Mouse (Mus musculus): ENCODE results near the gene Pcbp1. TPM values are rescaled to one million over a fixed set of nuclear protein-coding genes. Genes with fewer than 3 reads are reported as not detected.
A peak's percentile ranks its signal among the peaks of the same experiment; 100 is the strongest.

Gene Pcbp1
- total and polyA plus RNA-seq, 3 experiments, result 68.9 to 337 (median 73.0) TPM

- Histone ChIP-seq H3K9me3 (replicated peaks; ENCODE audit: low read length) (peaks cover 4% of the 10 kb centered on the region), H3K9ac (ENCODE audit: insufficient read depth, low read depth) (no peak overlapping the region), H3K27me3 (replicated peaks) (no peaks in the 10 kb centered on the region), H3K27ac (ENCODE audit: insufficient read depth, low read depth) (no peak overlapping the region), H3K4me3 (replicated peaks in 1 of 3; ENCODE audit: low read depth in 2 of 3, low read length in 2 of 3, poor library complexity in 1 of 3) (no peak overlapping the region), H3K4me1 (ENCODE audit: control insufficient read depth in 1 of 2, insufficient read depth in 2 of 2) (peaks cover 6 to 30% of the 10 kb centered on the region in 2 experiments; a peak in 3 of 4 replicates), H3K79me2 (replicated peaks; ENCODE audit: control insufficient read depth, extremely low read depth, insufficient read depth, poor library complexity, severe bottlenecking) (no peaks in the 10 kb centered on the region), H3K36me3 (replicated peaks in 1 of 2; ENCODE audit: control insufficient read depth in 1 of 2, insufficient read depth in 1 of 2, low read length in 1 of 2) (no peaks in the 10 kb centered on the region), H3K4me2 (ENCODE audit: insufficient read depth, low read depth, poor library complexity, severe bottlenecking) (no peak overlapping the region)
- in situ Hi-C loops (cut with MboI; ENCODE audit: low pct_ligation_motif_present, low pct_unique_long_range_greater_than_20kb, low sequenced_read_pairs) (no loop called here), dilution Hi-C loops (cut with MboI; ENCODE audit: extremely low pct_ligation_motif_present, extremely low pct_unique_long_range_greater_than_20kb, low sequenced_read_pairs) (no loop called here)
- DNase-seq (ENCODE audit: extremely low read depth), result no peak
- TF ChIP-seq CHD1 (IDR thresholded peaks at IDR 0.05; ENCODE audit: low read depth, low read length), result no peak
- no peak for TF ChIP-seq JUND (conservative IDR thresholded peaks at IDR 0.05; ENCODE audit: low read depth, low read length)
- no peak for TF ChIP-seq E2F4 (IDR thresholded peaks at IDR 0.05; ENCODE audit: insufficient replicate concordance, low read depth, low read length)
These were observed 30.0 kb downstream of the Pcbp1 start for GRCm38 (mm10) chr6:86496127-86496526.

DNA sequence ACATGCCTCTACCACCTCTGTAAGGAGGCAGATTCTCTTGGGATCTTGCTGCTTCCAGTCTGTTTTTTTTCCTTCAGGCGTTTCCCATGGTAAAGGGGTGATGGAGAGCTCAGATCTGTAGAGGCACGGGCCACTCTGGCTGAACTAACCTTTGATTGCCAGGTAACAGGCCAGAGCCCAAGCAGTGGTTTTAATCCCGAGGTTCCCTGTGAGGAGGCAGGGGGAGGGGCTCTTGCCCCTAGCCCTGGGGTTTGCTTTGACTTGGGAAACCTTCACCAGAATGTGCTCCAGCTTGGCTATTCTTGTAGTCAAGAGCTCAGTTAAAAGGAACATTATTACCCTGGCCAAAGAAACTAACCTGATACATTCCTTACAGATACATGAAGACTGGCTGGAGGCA is 30.5 kb downstream of the Pcbp1 start:
- Histone ChIP-seq H3K9ac (ENCODE audit: insufficient read depth, low read depth) (no peak overlapping the region), H3K36me3 (replicated peaks in 1 of 2; ENCODE audit: control insufficient read depth in 1 of 2, insufficient read depth in 1 of 2, low read length in 1 of 2) (no peaks in the 10 kb centered on the region), H3K27ac (ENCODE audit: insufficient read depth, low read depth) (no peak overlapping the region), H3K4me2 (ENCODE audit: insufficient read depth, low read depth, poor library complexity, severe bottlenecking) (no peak overlapping the region), H3K79me2 (replicated peaks; ENCODE audit: control insufficient read depth, extremely low read depth, insufficient read depth, poor library complexity, severe bottlenecking) (no peaks in the 10 kb centered on the region), H3K4me1 (ENCODE audit: control insufficient read depth in 1 of 2, insufficient read depth in 2 of 2) (peaks cover 6 to 30% of the 10 kb centered on the region in 2 experiments; a peak in 3 of 4 replicates), H3K9me3 (replicated peaks; ENCODE audit: low read length) (peaks cover 4% of the 10 kb centered on the region), H3K27me3 (replicated peaks) (no peaks in the 10 kb centered on the region), H3K4me3 (replicated peaks in 1 of 3; ENCODE audit: low read depth in 2 of 3, low read length in 2 of 3, poor library complexity in 1 of 3) (no peak overlapping the region)
- TF ChIP-seq CHD2 (IDR thresholded peaks at IDR 0.05; ENCODE audit: low read length) (no peak), NELFE (IDR thresholded peaks at IDR 0.05; ENCODE audit: low read depth, low read length) (no peak), GABPA (IDR thresholded peaks at IDR 0.05; ENCODE audit: insufficient replicate concordance, low read depth, low read length) (no peak), MAFK (IDR thresholded peaks at IDR 0.05; ENCODE audit: insufficient replicate concordance, low read length) (no peak)
- in situ Hi-C loops (cut with MboI; ENCODE audit: low pct_ligation_motif_present, low pct_unique_long_range_greater_than_20kb, low sequenced_read_pairs) (no loop called here), dilution Hi-C loops (cut with MboI; ENCODE audit: extremely low pct_ligation_motif_present, extremely low pct_unique_long_range_greater_than_20kb, low sequenced_read_pairs) (no loop called here)
- no peak for DNase-seq (ENCODE audit: extremely low read depth)

DNA sequence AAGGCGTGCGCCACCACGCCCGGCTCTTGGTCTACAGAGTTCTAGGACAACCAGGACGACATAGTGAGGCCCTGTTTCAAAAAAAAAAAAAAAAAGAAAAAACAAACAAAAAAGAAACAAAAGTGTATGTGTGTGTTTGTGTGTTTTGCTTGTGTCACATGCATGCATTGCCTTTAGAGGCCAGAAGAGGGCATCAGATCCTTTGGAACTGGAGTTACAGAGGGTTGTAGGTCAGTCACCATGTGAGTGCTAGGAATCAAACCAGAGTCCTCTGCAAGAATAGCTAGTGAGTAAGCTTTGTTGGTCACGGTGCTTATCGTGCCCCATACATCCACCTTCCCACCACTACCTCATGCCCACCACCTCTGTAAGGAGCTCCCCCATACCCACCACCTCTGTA is 31.4 kb downstream of the Pcbp1 start:
- Histone ChIP-seq H3K9me3 (replicated peaks; ENCODE audit: low read length) (peaks cover 6% of the 10 kb centered on the region), H3K79me2 (replicated peaks; ENCODE audit: control insufficient read depth, extremely low read depth, insufficient read depth, poor library complexity, severe bottlenecking) (no peaks in the 10 kb centered on the region), H3K27ac (ENCODE audit: insufficient read depth, low read depth) (no peak overlapping the region), H3K4me1 (ENCODE audit: control insufficient read depth in 1 of 2, insufficient read depth in 2 of 2) (peaks cover 6 to 33% of the 10 kb centered on the region in 2 experiments; a peak in 3 of 4 replicates), H3K36me3 (replicated peaks in 1 of 2; ENCODE audit: control insufficient read depth in 1 of 2, insufficient read depth in 1 of 2, low read length in 1 of 2) (no peaks in the 10 kb centered on the region), H3K27me3 (replicated peaks) (no peaks in the 10 kb centered on the region), H3K4me2 (ENCODE audit: insufficient read depth, low read depth, poor library complexity, severe bottlenecking) (no peak overlapping the region), H3K4me3 (replicated peaks in 1 of 3; ENCODE audit: low read depth in 2 of 3, low read length in 2 of 3, poor library complexity in 1 of 3) (no peak overlapping the region), H3K9ac (ENCODE audit: insufficient read depth, low read depth) (no peak overlapping the region)
- TF ChIP-seq SIN3A (IDR thresholded peaks at IDR 0.05; ENCODE audit: low read length) (no peak), CHD1 (IDR thresholded peaks at IDR 0.05; ENCODE audit: low read depth, low read length) (no peak), ZC3H11A (IDR thresholded peaks at IDR 0.05; ENCODE audit: low read depth, low read length) (no peak), HCFC1 (IDR thresholded peaks at IDR 0.05; ENCODE audit: low read depth, low read length) (no peak), USF2 (conservative IDR thresholded peaks at IDR 0.05; ENCODE audit: low read depth, low read length) (no peak), EP300 (IDR thresholded peaks at IDR 0.05; ENCODE audit: low read length) (no peak), ZKSCAN1 (IDR thresholded peaks at IDR 0.05; ENCODE audit: borderline replicate concordance, low read depth, low read length) (no peak), CTCF (conservative IDR thresholded peaks at IDR 0.05 in 1 of 2, IDR thresholded peaks at IDR 0.05 in 1 of 2; ENCODE audit: low read depth in 2 of 2, low read length in 2 of 2) (peak in 1 of 2 experiments; percentile 32; a peak in 1 of 4 replicates), NELFE (IDR thresholded peaks at IDR 0.05; ENCODE audit: low read depth, low read length) (no peak), KAT2A (IDR thresholded peaks at IDR 0.05; ENCODE audit: insufficient replicate concordance, low read length) (no peak), RAD21 (IDR thresholded peaks at IDR 0.05; ENCODE audit: low read depth, low read length) (peak; percentile 18), ZMIZ1 (IDR thresholded peaks at IDR 0.05; ENCODE audit: low read depth, low read length) (no peak), MAZ (IDR thresholded peaks at IDR 0.05; ENCODE audit: low read depth, low read length) (no peak)
- DNase-seq (ENCODE audit: extremely low read depth), result no peak
- in situ Hi-C loops (cut with MboI; ENCODE audit: low pct_ligation_motif_present, low pct_unique_long_range_greater_than_20kb, low sequenced_read_pairs) (no loop called here), dilution Hi-C loops (cut with MboI; ENCODE audit: extremely low pct_ligation_motif_present, extremely low pct_unique_long_range_greater_than_20kb, low sequenced_read_pairs) (no loop called here)
